Mouse (Mus musculus) erythroblast, embryonic 14.5 days (primary cell): ENCODE measurements around the gene Zfp493. TPM values are rescaled to one million over a fixed set of nuclear protein-coding genes. Genes with fewer than 3 reads are reported as not detected.
"Not testable (repeated sequence)": the region's sequence is repeated elsewhere in the genome, so short reads cannot be mapped to it uniquely, and the experiment has no call there.

Experiments
- H3K27me3 ChIP-seq: 2 replicates; pipeline ENCODE4 v1.6.1; 2012; ENCODE audit warnings: inconsistent platforms; ENCODE audit not compliant: control insufficient read depth
- H3K36me3 ChIP-seq: 2 replicates; pipeline ENCODE4 v1.6.1; 2012; ENCODE audit warnings: mild to moderate bottlenecking, inconsistent platforms; ENCODE audit not compliant: control insufficient read depth
- H3K4me1 ChIP-seq: 2 replicates; pipeline ENCODE4 v1.6.1; 2012; ENCODE audit warnings: inconsistent platforms; ENCODE audit not compliant: control insufficient read depth
- H3K4me3 ChIP-seq: replicated peaks from 2 replicates; pipeline ENCODE3; 2012; ENCODE audit warnings: moderate library complexity, mild to moderate bottlenecking, inconsistent platforms
- H3K9me3 ChIP-seq: 2 replicates; pipeline ENCODE4 v1.6.1; 2012; ENCODE audit warnings: low read length, inconsistent platforms, mixed read lengths; ENCODE audit not compliant: control insufficient read depth
- GATA1 ChIP-seq: IDR thresholded peaks from 2 replicates; pipeline ENCODE4 v1.6.1; 2012; ENCODE audit warnings: low read length, inconsistent platforms, mixed read lengths
- TAL1 ChIP-seq: IDR thresholded peaks from 3 replicates; pipeline ENCODE4 v1.6.1; 2012; ENCODE audit warnings: low read length, inconsistent platforms, mixed read lengths
- polyA plus RNA-seq: library from polyadenylated mRNA; stranded (reverse); fragments of >175 nt; gene quantifications from 2 replicates; pipeline ENCODE4 v1.2.3, GENCODE M21; 2012

The Zfp493 gene
- polyA plus RNA-seq, result not detected in 2 replicates

DNA sequence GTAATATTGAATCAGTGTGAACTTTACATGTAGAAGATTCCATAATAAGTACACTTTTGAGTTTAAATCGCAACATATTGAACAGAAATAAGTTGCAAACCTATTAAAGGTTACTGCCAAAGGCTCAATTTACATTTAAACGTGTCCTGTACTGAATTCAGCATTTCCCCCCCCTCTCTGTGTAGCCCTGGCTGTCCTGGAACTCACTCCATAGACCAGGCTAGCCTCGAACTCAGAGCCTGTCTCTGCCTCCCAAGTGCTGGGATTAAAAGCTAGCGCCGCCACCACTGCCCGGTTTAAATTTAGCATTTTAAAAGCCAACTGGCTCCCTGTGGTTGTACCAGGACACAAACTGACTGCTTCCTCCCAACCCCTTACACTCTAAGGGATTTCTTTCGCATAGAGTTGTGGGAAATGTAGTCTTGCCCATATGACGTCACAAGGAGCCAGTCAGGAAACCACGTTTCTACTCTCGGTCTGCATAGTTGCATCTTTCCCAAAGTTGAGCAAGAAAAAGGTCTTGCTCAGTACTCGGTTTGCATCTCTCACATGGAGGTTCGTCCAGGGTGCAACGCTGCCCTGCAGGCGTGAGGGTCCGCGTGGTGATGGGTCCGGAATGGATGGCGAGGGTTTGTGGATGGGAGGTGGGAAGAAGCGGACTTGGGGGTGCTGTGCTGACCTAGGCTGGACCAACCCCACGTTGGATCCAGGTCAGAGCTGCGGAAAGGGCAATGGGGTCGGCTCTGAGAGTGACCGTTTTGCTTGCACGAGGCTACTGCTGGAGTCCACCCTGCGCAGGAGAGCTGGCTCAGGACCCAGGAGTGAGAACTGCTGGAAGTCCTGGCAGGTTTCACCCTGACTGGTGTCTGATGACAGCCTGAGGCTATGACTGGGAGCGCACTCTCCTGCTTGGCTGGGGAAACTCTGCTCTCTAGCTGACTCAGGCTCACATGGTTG is at the start of gene Zfp493:
Zfp493 (plus strand) TSS at position 429 of the 957 bp plus-strand sequence.
- Histone ChIP-seq H3K4me1 (peaks cover 9% of the 10 kb centered on the region), H3K4me3 (peak within 1 kb of the TSS; percentile 74), H3K36me3 (no peaks in the 10 kb centered on the region), H3K9me3 (no peaks in the 10 kb centered on the region), H3K27me3 (no peaks in the 10 kb centered on the region)
- TF ChIP-seq TAL1, result no peak
- TF ChIP-seq GATA1, result no peak

- not testable (repeated sequence) for H3K4me1 ChIP-seq, H3K36me3 ChIP-seq, H3K4me3 ChIP-seq, H3K27me3 ChIP-seq
- peaks cover 20% of the 10 kb centered on the region for H3K9me3 ChIP-seq
These were observed 45.1 kb upstream of the Zfp493 start for GRCm38 (mm10) chr13:67734391-67734790.

GRCm38 (mm10) chr13:67742941-67743340 is 36.6 kb upstream of the Zfp493 start:
- Histone ChIP-seq H3K4me3 (no peak overlapping the region), H3K36me3 (no peaks in the 10 kb centered on the region), H3K27me3 (no peaks in the 10 kb centered on the region), H3K9me3 (peaks cover 28% of the 10 kb centered on the region), H3K4me1 (no peaks in the 10 kb centered on the region)
- TF ChIP-seq GATA1 (no peak), TAL1 (no peak)

- H3K4me3 ChIP-seq, result no peak overlapping the region
- TF ChIP-seq TAL1 (no peak), GATA1 (no peak)
- H3K4me1 ChIP-seq, result no peaks in the 10 kb centered on the region
- peaks cover 31% of the 10 kb centered on the region for H3K9me3 ChIP-seq
- no peaks in the 10 kb centered on the region for H3K27me3 ChIP-seq
- no peaks in the 10 kb centered on the region; the same call in 1 of the 2 replicates for H3K36me3 ChIP-seq
These were observed 35.6 kb upstream of the Zfp493 start for GRCm38 (mm10) chr13:67743896-67744295.

GRCm38 (mm10) chr13:67754333-67755306 is 24.9 kb upstream of the Zfp493 start, which contains the start of gene Zfp85:
Gene Zfp85, minus strand, starts transcription at chr13:67755228.
- Histone ChIP-seq H3K9me3 (no peaks in the 10 kb centered on the region), H3K4me1 (peaks cover 3% of the 10 kb centered on the region), H3K4me3 (peak within 1 kb of the TSS; percentile 64), H3K36me3 (peaks cover 3% of the 10 kb centered on the region), H3K27me3 (no peaks in the 10 kb centered on the region)
- no peak for TF ChIP-seq GATA1
- TF ChIP-seq TAL1, result no peak

DNA sequence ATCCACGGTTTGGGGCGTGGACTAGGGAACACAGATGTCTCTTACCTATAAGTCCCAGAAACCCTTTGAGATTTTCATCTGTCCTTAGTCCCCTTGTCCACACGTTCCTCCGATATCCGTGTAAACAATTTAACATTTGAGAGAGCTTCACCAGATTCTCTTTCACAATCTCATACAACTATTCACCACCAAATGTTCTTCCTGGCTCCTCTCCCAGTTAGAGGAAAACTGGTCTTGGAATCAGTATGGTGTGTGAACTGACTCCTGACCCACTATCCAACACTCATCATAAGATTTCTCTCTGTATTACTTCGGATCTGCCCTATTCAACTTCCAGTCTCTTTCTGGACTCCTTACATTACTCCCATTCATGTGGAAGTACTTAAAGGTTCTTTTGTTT is 23.7 kb upstream of the Zfp493 start:
- Histone ChIP-seq H3K4me3 (no peak overlapping the region), H3K27me3 (no peaks in the 10 kb centered on the region), H3K4me1 (peaks cover 3% of the 10 kb centered on the region), H3K9me3 (no peaks in the 10 kb centered on the region), H3K36me3 (peaks cover 3% of the 10 kb centered on the region)
- TF ChIP-seq TAL1, result no peak
- no peak for TF ChIP-seq GATA1

- H3K4me1 ChIP-seq, result no peaks in the 10 kb centered on the region
- H3K36me3 ChIP-seq, result no peaks in the 10 kb centered on the region
- H3K27me3 ChIP-seq, result no peaks in the 10 kb centered on the region
- TF ChIP-seq GATA1 (no peak), TAL1 (no peak)
- H3K4me3 ChIP-seq, result no peak overlapping the region
- no peaks in the 10 kb centered on the region for H3K9me3 ChIP-seq
These were observed 19.5 kb upstream of the Zfp493 start for GRCm38 (mm10) chr13:67759966-67760365.

- H3K9me3 ChIP-seq, result no peaks in the 10 kb centered on the region
- no peak overlapping the region for H3K4me3 ChIP-seq
- TF ChIP-seq GATA1 (no peak), TAL1 (no peak)
- H3K27me3 ChIP-seq, result no peaks in the 10 kb centered on the region
- no peaks in the 10 kb centered on the region for H3K36me3 ChIP-seq
- no peaks in the 10 kb centered on the region for H3K4me1 ChIP-seq
These were observed 16.3 kb upstream of the Zfp493 start for GRCm38 (mm10) chr13:67763031-67763768.
